Mouse (Mus musculus): ENCODE measurements around the gene A530016L24Rik. TPM values are rescaled to one million over a fixed set of nuclear protein-coding genes. Genes with fewer than 3 reads are reported as not detected.

Gene A530016L24Rik
- total and polyA plus RNA-seq, 3 experiments, result 0.27 TPM; not detected in 2

DNA sequence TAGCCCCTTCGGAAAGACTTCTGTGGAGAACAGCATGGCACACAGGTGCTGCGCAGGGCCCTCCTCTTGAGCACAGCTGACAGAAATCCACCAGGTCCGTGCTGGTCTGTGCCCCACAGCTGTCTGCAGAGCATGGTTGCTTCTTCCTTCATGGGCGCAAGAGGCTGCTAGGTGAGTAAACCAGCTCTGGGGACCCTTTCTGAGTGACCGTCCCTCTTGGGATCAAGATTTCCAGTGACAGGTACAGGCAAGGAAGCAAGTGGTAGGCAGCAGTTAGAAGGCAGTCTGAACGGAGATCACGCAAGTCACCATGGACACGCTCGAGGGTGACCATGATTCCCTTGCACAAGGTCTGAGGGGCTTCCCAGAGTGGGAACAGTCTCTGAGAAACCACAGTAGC, 287 bp downstream of the A530016L24Rik start:
- ATAC-seq (ENCODE audit: extremely low read depth, insufficient number of reproducible peaks, low FRiP score, poor library complexity, severe bottlenecking) (no peak), DNase-seq (ENCODE audit: low spot score) (no peak)
- H3K27me3 ChIP-seq (ENCODE audit: insufficient read depth, low read length), result no peaks in the 10 kb centered on the region
- no peaks in the 10 kb centered on the region for H3K36me3 ChIP-seq (replicated peaks)
- H3K9me3 ChIP-seq (replicated peaks), result 0 out of 2 replicates have a peak, but pooled peaks cover 2% of the 10 kb centered on the region
- no peak overlapping the region for H3K4me3 ChIP-seq (ENCODE audit: low read depth, low read length)
- H3K4me1 ChIP-seq (ENCODE audit: insufficient read depth, low read depth, low read length), result no peaks in the 10 kb centered on the region
- TF ChIP-seq CTCF (IDR thresholded peaks at IDR 0.05; ENCODE audit: low read depth, low read length), result no peak
- TF ChIP-seq GATA2 (IDR thresholded peaks at IDR 0.05; ENCODE audit: borderline replicate concordance, low read depth, low read length), result no peak
- TF ChIP-seq TAL1 (conservative IDR thresholded peaks at IDR 0.05; ENCODE audit: low read depth, low read length), result no peak
- TF ChIP-seq POLR2AphosphoS5 (IDR thresholded peaks at IDR 0.05; ENCODE audit: insufficient replicate concordance, low read depth, low read length), result no peak
- no peak for TF ChIP-seq GATA1 (IDR thresholded peaks at IDR 0.05; ENCODE audit: borderline replicate concordance, low read length)

GRCm38 (mm10) chr12:112490444-112490939, 1.2 kb downstream of the A530016L24Rik start:
- DNase-seq (ENCODE audit: low spot score) (no peak), ATAC-seq (ENCODE audit: extremely low read depth, insufficient number of reproducible peaks, low FRiP score, poor library complexity, severe bottlenecking) (no peak)
- no peak overlapping the region for H3K4me3 ChIP-seq (ENCODE audit: low read depth, low read length)
- H3K4me1 ChIP-seq (ENCODE audit: insufficient read depth, low read depth, low read length), result no peaks in the 10 kb centered on the region
- H3K9me3 ChIP-seq (replicated peaks), result 0 out of 2 replicates have a peak, but pooled peaks cover 2% of the 10 kb centered on the region
- TF ChIP-seq POLR2AphosphoS5 (IDR thresholded peaks at IDR 0.05; ENCODE audit: insufficient replicate concordance, low read depth, low read length), result no peak
- no peak for TF ChIP-seq GATA2 (IDR thresholded peaks at IDR 0.05; ENCODE audit: borderline replicate concordance, low read depth, low read length)
- no peak for TF ChIP-seq TAL1 (conservative IDR thresholded peaks at IDR 0.05; ENCODE audit: low read depth, low read length)
- TF ChIP-seq CTCF (IDR thresholded peaks at IDR 0.05; ENCODE audit: low read depth, low read length), result no peak
- no peaks in the 10 kb centered on the region for H3K27me3 ChIP-seq (ENCODE audit: insufficient read depth, low read length)
- H3K36me3 ChIP-seq (replicated peaks), result no peaks in the 10 kb centered on the region

DNA sequence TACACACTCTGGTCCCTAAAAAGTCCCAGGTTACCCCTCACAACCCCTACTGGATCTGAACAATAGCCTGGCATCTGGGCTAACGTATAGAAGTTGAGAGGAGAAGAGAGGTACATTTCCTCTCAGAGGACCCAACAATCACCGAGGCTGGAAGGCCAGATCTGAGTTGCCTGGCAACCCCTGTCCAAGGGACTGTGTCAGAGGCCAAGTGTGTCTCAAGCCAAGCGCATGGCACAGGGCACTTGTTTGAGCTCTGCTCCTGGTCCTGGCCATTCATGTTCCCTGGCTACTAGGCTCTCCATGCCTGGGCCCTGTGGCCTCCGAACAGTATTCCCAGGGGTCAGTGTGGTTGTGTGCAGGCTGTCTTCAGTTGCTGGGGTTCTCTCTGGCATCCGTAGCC, 6.9 kb downstream of the A530016L24Rik start:
- no peak for DNase-seq (ENCODE audit: low spot score)
- TF ChIP-seq CTCF (IDR thresholded peaks at IDR 0.05; ENCODE audit: low read depth, low read length), result no peak
- no peak for TF ChIP-seq GATA1 (IDR thresholded peaks at IDR 0.05; ENCODE audit: borderline replicate concordance, low read length)
- TF ChIP-seq POLR2AphosphoS5 (IDR thresholded peaks at IDR 0.05; ENCODE audit: insufficient replicate concordance, low read depth, low read length), result no peak
- no peak for TF ChIP-seq GATA2 (IDR thresholded peaks at IDR 0.05; ENCODE audit: borderline replicate concordance, low read depth, low read length)
- no peak for TF ChIP-seq TAL1 (conservative IDR thresholded peaks at IDR 0.05; ENCODE audit: low read depth, low read length)
- no peaks in the 10 kb centered on the region for H3K27me3 ChIP-seq (ENCODE audit: insufficient read depth, low read length)
- no peak overlapping the region for H3K4me3 ChIP-seq (ENCODE audit: low read depth, low read length)
- no peaks in the 10 kb centered on the region for H3K9me3 ChIP-seq (replicated peaks)
- H3K4me1 ChIP-seq (ENCODE audit: insufficient read depth, low read depth, low read length), result no peaks in the 10 kb centered on the region
- H3K36me3 ChIP-seq (replicated peaks), result no peaks in the 10 kb centered on the region
- ATAC-seq (ENCODE audit: extremely low read depth, insufficient number of reproducible peaks, low FRiP score, poor library complexity, severe bottlenecking), result no peak

DNA sequence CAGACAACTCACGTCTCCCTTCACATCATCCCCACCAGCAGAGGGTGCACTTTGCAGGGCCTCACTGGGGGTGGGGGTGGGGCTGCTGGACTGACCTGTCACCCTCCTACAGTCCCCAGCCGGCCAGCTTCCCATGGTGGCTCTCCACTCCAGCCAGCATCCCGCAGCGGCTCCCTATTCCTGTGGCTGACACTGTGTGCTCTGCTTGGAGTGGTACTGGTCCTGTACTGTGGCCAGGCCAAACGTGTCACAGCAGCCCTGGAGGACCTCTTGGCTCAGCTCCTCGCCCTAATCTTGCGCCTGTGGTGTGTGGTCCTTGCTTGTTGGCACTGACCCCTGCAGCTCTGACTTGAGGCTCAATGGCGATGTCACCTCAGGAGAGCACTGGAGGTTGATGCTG, 8.5 kb downstream of the A530016L24Rik start:
- H3K36me3 ChIP-seq (replicated peaks), result no peaks in the 10 kb centered on the region
- DNase-seq (ENCODE audit: low spot score), result no peak
- H3K4me3 ChIP-seq (ENCODE audit: low read depth, low read length), result no peak overlapping the region
- TF ChIP-seq POLR2AphosphoS5 (IDR thresholded peaks at IDR 0.05; ENCODE audit: insufficient replicate concordance, low read depth, low read length) (no peak), TAL1 (conservative IDR thresholded peaks at IDR 0.05; ENCODE audit: low read depth, low read length) (no peak), GATA2 (IDR thresholded peaks at IDR 0.05; ENCODE audit: borderline replicate concordance, low read depth, low read length) (no peak), GATA1 (IDR thresholded peaks at IDR 0.05; ENCODE audit: borderline replicate concordance, low read length) (no peak), CTCF (IDR thresholded peaks at IDR 0.05; ENCODE audit: low read depth, low read length) (no peak)
- no peaks in the 10 kb centered on the region for H3K4me1 ChIP-seq (ENCODE audit: insufficient read depth, low read depth, low read length)
- H3K27me3 ChIP-seq (ENCODE audit: insufficient read depth, low read length), result no peaks in the 10 kb centered on the region
- no peaks in the 10 kb centered on the region for H3K9me3 ChIP-seq (replicated peaks)
- no peak for ATAC-seq (ENCODE audit: extremely low read depth, insufficient number of reproducible peaks, low FRiP score, poor library complexity, severe bottlenecking)

- TF ChIP-seq GATA2 (IDR thresholded peaks at IDR 0.05; ENCODE audit: borderline replicate concordance, low read depth, low read length), result no peak
- no peak for TF ChIP-seq POLR2AphosphoS5 (IDR thresholded peaks at IDR 0.05; ENCODE audit: insufficient replicate concordance, low read depth, low read length)
- TF ChIP-seq TAL1 (conservative IDR thresholded peaks at IDR 0.05; ENCODE audit: low read depth, low read length), result no peak
- TF ChIP-seq CTCF (IDR thresholded peaks at IDR 0.05; ENCODE audit: low read depth, low read length), result no peak
- TF ChIP-seq GATA1 (IDR thresholded peaks at IDR 0.05; ENCODE audit: borderline replicate concordance, low read length), result no peak
- no peaks in the 10 kb centered on the region for H3K4me1 ChIP-seq (ENCODE audit: insufficient read depth, low read depth, low read length)
- ATAC-seq (ENCODE audit: extremely low read depth, insufficient number of reproducible peaks, low FRiP score, poor library complexity, severe bottlenecking), result no peak; the same call in 1 of the 2 replicates
- no peak overlapping the region for H3K4me3 ChIP-seq (ENCODE audit: low read depth, low read length)
- H3K9me3 ChIP-seq (replicated peaks), result no peaks in the 10 kb centered on the region
- no peaks in the 10 kb centered on the region for H3K27me3 ChIP-seq (ENCODE audit: insufficient read depth, low read length)
- DNase-seq (ENCODE audit: low spot score), result no peak
- no peaks in the 10 kb centered on the region for H3K36me3 ChIP-seq (replicated peaks)
These were observed 9.4 kb downstream of the A530016L24Rik start for GRCm38 (mm10) chr12:112498683-112499082.

- Histone ChIP-seq H3K4me3 (ENCODE audit: low read depth, low read length) (no peak overlapping the region), H3K36me3 (replicated peaks) (no peaks in the 10 kb centered on the region), H3K27me3 (ENCODE audit: insufficient read depth, low read length) (no peaks in the 10 kb centered on the region)
These were observed 13.9 kb downstream of the A530016L24Rik start for GRCm38 (mm10) chr12:112503003-112503771.

More at GRCm38 (mm10) chr12:112503003-112503771, 13.9 kb downstream of the A530016L24Rik start:
- Histone ChIP-seq H3K4me1 (ENCODE audit: insufficient read depth, low read depth, low read length) (no peaks in the 10 kb centered on the region), H3K9me3 (replicated peaks) (0 out of 2 replicates have a peak, but pooled peaks cover 3% of the 10 kb centered on the region)
- ATAC-seq (ENCODE audit: extremely low read depth, insufficient number of reproducible peaks, low FRiP score, poor library complexity, severe bottlenecking) (0 out of 2 replicates have a peak, but pooled peaks have one; percentile 17), DNase-seq (ENCODE audit: low spot score) (no peak)
- no peak for TF ChIP-seq CTCF (IDR thresholded peaks at IDR 0.05; ENCODE audit: low read depth, low read length)
- TF ChIP-seq TAL1 (conservative IDR thresholded peaks at IDR 0.05; ENCODE audit: low read depth, low read length), result no peak
- no peak for TF ChIP-seq GATA1 (IDR thresholded peaks at IDR 0.05; ENCODE audit: borderline replicate concordance, low read length)
- TF ChIP-seq GATA2 (IDR thresholded peaks at IDR 0.05; ENCODE audit: borderline replicate concordance, low read depth, low read length), result no peak
- no peak for TF ChIP-seq POLR2AphosphoS5 (IDR thresholded peaks at IDR 0.05; ENCODE audit: insufficient replicate concordance, low read depth, low read length)

Data from G1E (cell line).